Mouse (Mus musculus) midbrain, embryonic 11.5 days (tissue): ENCODE data around the gene Cdk12. TPM values are rescaled to one million over a fixed set of nuclear protein-coding genes. Genes with fewer than 3 reads are reported as not detected.

Source experiments
- ATAC-seq: fragments of 200-750 bp; cut with Nextera tagmentation; 2 replicates; pipeline ENCODE4 v1.8.0; 2017; ENCODE audit warnings: moderate TSS enrichment, moderate library complexity; ENCODE audit not compliant: low FRiP score
- DNase-seq: peaks from one replicate; pipeline ENCODE4 v3.0.0; 2015; ENCODE audit warnings: low spot score; ENCODE audit errors: missing footprints
- H3K27ac ChIP-seq: fragments of 300-500 bp; sonication (generic); 2 replicates; pipeline ENCODE4 v1.5.1; 2014; ENCODE audit warnings: low read depth, low read length
- H3K27me3 ChIP-seq: fragments of 300-500 bp; sonication (generic); 2 replicates; pipeline ENCODE4 v1.6.1; 2014; ENCODE audit warnings: mild to moderate bottlenecking, low read length, moderate library complexity, mixed read lengths; ENCODE audit not compliant: control insufficient read depth, insufficient read depth
- H3K36me3 ChIP-seq: fragments of 300-500 bp; sonication (generic); 2 replicates; pipeline ENCODE4 v1.6.1; 2014; ENCODE audit warnings: mild to moderate bottlenecking, low read length, moderate library complexity, mixed read lengths; ENCODE audit not compliant: control insufficient read depth, insufficient read depth
- H3K4me1 ChIP-seq: fragments of 300-500 bp; sonication (generic); 2 replicates; pipeline ENCODE4 v1.6.1; 2014; ENCODE audit warnings: low read length; ENCODE audit not compliant: control insufficient read depth, insufficient read depth
- H3K4me2 ChIP-seq: fragments of 300-500 bp; sonication (generic); 2 replicates; pipeline ENCODE4 v1.6.1; 2014; ENCODE audit warnings: mild to moderate bottlenecking, moderate library complexity
- H3K4me3 ChIP-seq: fragments of 300-500 bp; sonication (generic); 2 replicates; pipeline ENCODE4 v1.5.1; 2014; ENCODE audit warnings: low read depth, low read length
- H3K9ac ChIP-seq: fragments of 300-500 bp; sonication (generic); 2 replicates; pipeline ENCODE4 v1.6.1; 2014; ENCODE audit warnings: low read length
- H3K9me3 ChIP-seq: fragments of 300-500 bp; sonication (generic); 2 replicates; pipeline ENCODE4 v1.6.1; 2016; ENCODE audit warnings: low read length; ENCODE audit not compliant: control insufficient read depth
- WGBS: fragments of 180-500 bp; shearing (Covaris S2); extraction: QIAGEN DNeasy Blood & Tissue Kit; methylation state at CpG from one replicate; pipeline ENCODE4 v1.1.7; 2014; 5-methylcytosine and 5-hydroxymethylcytosine counted together
- polyA plus RNA-seq: library from polyadenylated mRNA; unstranded; fragments of >200 nt; fragmentation: Nextera tagmentation; extraction: Ambion mirVana; gene quantifications from 2 replicates; pipeline ENCODE4 v1.2.1, GENCODE M21; 2014

Gene Cdk12
- polyA plus RNA-seq, 1 experiment from 2014 or later = 12.1 TPM

DNA sequence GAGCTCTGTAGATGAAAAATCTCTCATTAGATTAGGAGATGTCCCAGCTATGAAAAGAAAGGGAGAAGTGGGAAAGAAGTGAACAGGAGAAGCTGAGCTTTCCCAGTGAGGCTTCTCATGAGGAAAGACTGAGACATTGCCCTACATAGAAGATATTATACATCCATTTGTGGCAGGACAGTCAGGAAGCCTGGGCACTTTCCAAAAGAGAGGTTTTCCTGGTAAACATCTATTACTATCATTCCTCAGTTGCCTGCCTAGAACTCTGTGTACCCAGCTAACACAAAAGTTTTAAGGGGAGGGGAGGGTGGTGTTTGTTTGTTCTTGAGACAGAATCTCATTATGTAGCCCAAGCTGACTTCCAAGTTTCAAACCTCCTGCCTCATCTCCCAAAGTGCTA is 67.6 kb downstream of the Cdk12 start:
- Histone ChIP-seq H3K27me3 (no peaks in the 10 kb centered on the region), H3K4me3 (no peak overlapping the region), H3K9me3 (no peaks in the 10 kb centered on the region), H3K36me3 (peaks cover 3% of the 10 kb centered on the region; the same call in 1 of the 2 replicates), H3K4me1 (no peaks in the 10 kb centered on the region), H3K27ac (no peak overlapping the region), H3K9ac (no peak overlapping the region), H3K4me2 (no peak overlapping the region)
- ATAC-seq (no peak), DNase-seq (no peak)

DNA sequence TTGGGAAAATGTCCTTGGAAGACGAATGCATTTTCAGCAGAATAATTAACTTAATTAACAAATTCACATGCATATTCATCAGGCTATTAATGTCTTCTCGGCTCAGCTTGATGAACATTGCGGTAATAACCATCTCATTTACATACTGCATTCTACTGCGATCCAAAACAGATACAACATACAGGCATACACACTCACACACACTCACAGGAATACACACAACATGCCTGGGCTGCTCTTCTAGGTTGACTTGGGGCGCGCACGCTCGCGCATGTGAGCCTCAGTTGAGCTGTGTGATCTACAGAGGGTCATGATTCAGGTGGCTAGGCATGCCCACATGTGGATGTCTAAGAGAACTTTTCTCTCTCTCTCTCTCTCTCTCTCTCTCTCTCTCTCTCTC is 80.9 kb downstream of the Cdk12 start:
- Histone ChIP-seq H3K27me3 (no peaks in the 10 kb centered on the region), H3K36me3 (no peaks in the 10 kb centered on the region), H3K9me3 (no peaks in the 10 kb centered on the region), H3K9ac (no peak overlapping the region), H3K4me2 (no peak overlapping the region), H3K4me1 (no peaks in the 10 kb centered on the region), H3K27ac (no peak overlapping the region), H3K4me3 (no peak overlapping the region)
- ATAC-seq (no peak), DNase-seq (no peak)
- 33% methylated on average over 9 of the region's 9 CpGs for WGBS

DNA sequence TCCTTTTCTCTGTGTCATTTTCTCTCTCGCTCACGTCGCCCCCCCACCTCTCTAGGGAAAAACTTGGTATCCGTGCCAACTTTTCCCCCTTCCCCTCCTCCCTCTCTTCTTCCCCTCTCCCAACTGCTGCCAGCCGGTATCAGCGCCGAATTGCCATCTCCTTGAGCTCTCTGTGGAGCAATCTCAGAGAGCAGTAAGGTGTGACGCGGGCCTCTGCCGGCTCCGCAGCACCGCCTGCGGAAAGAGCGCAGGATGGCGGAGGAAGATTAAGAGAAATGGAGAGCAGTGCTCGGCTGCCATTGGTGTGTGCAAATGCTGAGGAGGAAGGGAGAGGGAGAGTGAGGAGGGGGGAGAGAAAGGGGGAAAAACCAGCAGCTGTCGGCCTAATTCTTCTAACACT is 81.4 kb downstream of the Cdk12 start:
- no peaks in the 10 kb centered on the region for H3K9me3 ChIP-seq
- no peak overlapping the region for H3K4me3 ChIP-seq
- no peak for ATAC-seq
- H3K36me3 ChIP-seq = no peaks in the 10 kb centered on the region
- WGBS = 4% methylated on average over 16 of the region's 17 CpGs
- H3K9ac ChIP-seq = no peak overlapping the region
- H3K27me3 ChIP-seq = no peaks in the 10 kb centered on the region
- DNase-seq = no peak
- peak overlapping the region; percentile 5; the same call in 1 of the 2 replicates for H3K4me2 ChIP-seq
- no peaks in the 10 kb centered on the region for H3K4me1 ChIP-seq
- H3K27ac ChIP-seq = no peak overlapping the region

DNA sequence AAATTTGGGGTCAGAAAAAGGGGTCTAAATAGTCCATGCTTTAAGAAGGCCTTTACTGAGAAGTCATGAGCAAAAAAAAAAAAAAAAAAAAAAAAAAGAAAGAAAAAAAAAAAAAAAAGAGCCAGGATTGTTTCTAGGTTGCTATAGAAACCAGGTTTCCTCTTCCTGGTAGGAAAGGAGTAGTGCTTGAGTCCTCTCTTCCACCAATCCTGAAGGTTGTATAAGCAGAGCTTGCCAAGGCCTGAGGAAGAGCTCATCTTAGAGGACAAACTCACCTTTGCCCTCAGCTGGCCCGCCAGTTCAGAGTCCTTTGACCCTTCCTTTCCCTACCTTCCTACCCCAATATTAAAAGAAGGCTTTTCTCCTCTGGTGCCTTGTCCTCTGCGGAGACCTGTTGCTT is 82.5 kb downstream of the Cdk12 start:
- Histone ChIP-seq H3K27me3 (no peaks in the 10 kb centered on the region), H3K36me3 (no peaks in the 10 kb centered on the region), H3K9ac (no peak overlapping the region), H3K4me3 (no peak overlapping the region), H3K4me1 (no peaks in the 10 kb centered on the region; the same call in 1 of the 2 replicates), H3K4me2 (no peak overlapping the region), H3K27ac (no peak overlapping the region), H3K9me3 (no peaks in the 10 kb centered on the region)
- ATAC-seq = no peak
- DNase-seq = peak; percentile 87
- 40% methylated on average over 2 of the region's 2 CpGs for WGBS

DNA sequence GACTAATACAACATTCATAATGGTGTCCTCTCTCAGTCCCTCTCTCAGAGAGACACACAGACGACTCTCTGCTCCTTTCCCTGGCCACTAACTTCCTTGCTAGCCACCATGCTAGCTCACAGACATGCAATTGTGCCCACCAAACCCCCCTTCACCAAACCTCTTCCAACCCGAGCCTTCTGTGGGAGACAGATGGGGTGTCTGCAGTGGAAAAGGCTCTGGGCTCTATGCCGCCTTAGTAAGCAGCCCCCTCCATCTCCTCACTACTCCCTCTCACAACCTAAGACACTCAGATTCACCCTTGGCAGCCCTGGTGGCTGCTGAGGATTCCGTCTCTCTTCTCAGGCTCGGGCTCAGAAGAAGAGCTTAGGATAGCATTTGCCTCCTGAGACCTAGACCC is 84.7 kb downstream of the Cdk12 start:
- DNase-seq (no peak), ATAC-seq (no peak)
- Histone ChIP-seq H3K36me3 (no peaks in the 10 kb centered on the region), H3K9me3 (no peaks in the 10 kb centered on the region), H3K27me3 (no peaks in the 10 kb centered on the region), H3K9ac (no peak overlapping the region), H3K27ac (no peak overlapping the region), H3K4me3 (no peak overlapping the region), H3K4me1 (no peaks in the 10 kb centered on the region; the same call in 1 of the 2 replicates), H3K4me2 (no peak overlapping the region)
- 49% methylated on average over 5 of the region's 5 CpGs for WGBS

DNA sequence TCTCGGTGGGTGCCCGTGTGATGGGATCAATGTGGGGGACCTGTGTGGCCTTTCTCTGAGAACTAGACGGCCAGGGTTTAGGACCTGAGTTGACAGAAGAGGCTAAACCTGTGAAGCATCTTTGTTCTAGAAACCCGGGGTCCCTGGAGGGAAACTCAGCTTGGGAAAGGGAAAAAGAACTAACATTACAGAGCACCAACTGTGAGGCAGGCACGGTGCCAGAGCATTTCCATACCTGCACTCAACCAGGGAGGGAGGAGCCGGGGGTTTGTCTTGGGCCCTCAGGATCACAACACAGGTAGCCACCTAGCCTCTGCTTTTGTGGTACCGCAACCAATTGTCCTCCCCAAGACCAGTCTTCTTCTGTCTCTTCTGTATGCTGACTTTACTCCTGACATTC is 85.1 kb downstream of the Cdk12 start:
- DNase-seq (no peak), ATAC-seq (no peak)
- no peak overlapping the region for H3K27ac ChIP-seq
- H3K9me3 ChIP-seq = no peaks in the 10 kb centered on the region
- H3K9ac ChIP-seq = no peak overlapping the region
- H3K4me1 ChIP-seq = no peaks in the 10 kb centered on the region; the same call in 1 of the 2 replicates
- no peak overlapping the region for H3K4me2 ChIP-seq
- no peak overlapping the region for H3K4me3 ChIP-seq
- no peaks in the 10 kb centered on the region for H3K27me3 ChIP-seq
- no peaks in the 10 kb centered on the region for H3K36me3 ChIP-seq
- WGBS = 52% methylated on average over 7 of the region's 7 CpGs

DNA sequence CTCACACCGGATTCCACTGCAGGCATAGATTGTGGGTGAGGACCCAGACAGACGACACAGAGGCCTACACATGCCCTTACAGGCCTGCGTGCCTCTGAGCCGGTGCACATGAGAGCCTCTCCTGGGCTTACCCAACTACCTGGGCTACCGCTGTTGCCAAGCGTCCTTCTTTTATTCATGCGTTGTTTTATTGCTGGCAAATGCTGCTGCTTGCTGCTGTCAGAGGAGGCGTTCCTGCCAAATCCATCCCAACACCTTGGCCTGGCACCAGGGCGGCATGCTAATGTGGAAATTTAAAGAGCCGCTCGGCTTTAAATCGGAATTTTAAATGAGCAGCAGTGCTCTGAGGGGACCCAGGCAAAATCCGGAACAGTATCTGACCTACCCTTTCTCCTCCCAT is 87.0 kb downstream of the Cdk12 start:
- 55% methylated on average over 13 of the region's 13 CpGs for WGBS
- DNase-seq (no peak), ATAC-seq (no peak)
- Histone ChIP-seq H3K36me3 (no peaks in the 10 kb centered on the region), H3K9ac (no peak overlapping the region), H3K4me2 (no peak overlapping the region), H3K9me3 (no peaks in the 10 kb centered on the region), H3K27ac (no peak overlapping the region), H3K27me3 (no peaks in the 10 kb centered on the region), H3K4me1 (peaks cover 2% of the 10 kb centered on the region; the same call in 1 of the 2 replicates), H3K4me3 (no peak overlapping the region)

DNA sequence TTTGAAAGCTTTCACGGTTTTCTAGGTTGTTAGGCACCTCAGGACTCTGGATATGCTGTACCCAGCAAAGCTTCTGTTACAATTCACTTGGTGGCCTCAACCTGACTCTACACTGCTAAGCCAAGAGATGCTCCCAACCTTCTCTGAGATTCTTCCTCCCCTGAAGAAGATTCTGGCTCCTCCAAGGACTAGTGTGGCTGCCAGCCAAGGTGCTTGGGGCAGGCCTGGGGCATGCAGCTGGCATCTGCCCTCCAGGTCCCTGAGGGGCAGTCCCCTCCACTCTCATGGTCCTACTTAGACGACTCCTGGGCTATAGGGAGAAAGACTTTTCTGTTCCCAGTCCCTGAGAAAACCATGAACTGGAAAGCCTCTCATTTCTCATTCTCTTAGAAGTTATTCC is 88.0 kb downstream of the Cdk12 start:
- Histone ChIP-seq H3K36me3 (no peaks in the 10 kb centered on the region), H3K4me1 (peaks cover 5% of the 10 kb centered on the region), H3K9ac (no peak overlapping the region), H3K9me3 (no peaks in the 10 kb centered on the region), H3K27me3 (peaks cover 6% of the 10 kb centered on the region; the same call in 1 of the 2 replicates), H3K4me3 (no peak overlapping the region), H3K27ac (no peak overlapping the region), H3K4me2 (no peak overlapping the region)
- ATAC-seq (no peak), DNase-seq (no peak)
- WGBS = 71% methylated on average over 2 of the region's 2 CpGs

DNA sequence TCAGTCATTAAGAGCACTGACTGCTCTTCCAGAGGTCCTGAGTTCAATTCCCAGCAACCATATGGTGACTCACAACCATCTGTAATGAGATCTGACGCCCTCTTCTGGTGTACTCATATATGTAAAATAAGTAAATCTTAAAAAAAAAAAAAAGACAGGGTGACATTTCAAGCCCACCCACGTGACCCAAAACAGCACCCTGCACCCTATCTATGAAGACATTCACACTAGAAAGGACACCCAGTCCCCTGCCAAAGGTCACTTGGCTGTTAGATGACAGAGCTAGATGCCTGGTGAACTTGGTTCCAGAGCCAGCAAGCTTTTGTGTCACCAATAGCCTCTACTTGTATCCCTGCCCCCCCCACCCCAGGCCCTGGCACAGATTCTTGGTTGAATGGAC is 90.2 kb downstream of the Cdk12 start:
- 52% methylated on average over 2 of the region's 2 CpGs for WGBS
- Histone ChIP-seq H3K4me2 (no peak overlapping the region), H3K4me1 (peaks cover 15% of the 10 kb centered on the region), H3K9ac (no peak overlapping the region), H3K9me3 (no peaks in the 10 kb centered on the region), H3K4me3 (no peak overlapping the region), H3K27me3 (peaks cover 13% of the 10 kb centered on the region), H3K27ac (no peak overlapping the region), H3K36me3 (no peaks in the 10 kb centered on the region)
- no peak for DNase-seq
- no peak for ATAC-seq
